Mouse (Mus musculus): Measurements from ENCODE around the gene Gnaq. TPM values are rescaled to one million over a fixed set of nuclear protein-coding genes. Genes with fewer than 3 reads are reported as not detected.

Gene Gnaq
- polyA plus RNA-seq, 1 experiment from 2014 or later: 18.4 TPM

GRCm38 (mm10) chr19:16371680-16372079 is 239.0 kb downstream of the Gnaq start:
- Histone ChIP-seq H3K4me1 (replicated peaks; ENCODE audit: control insufficient read depth, insufficient read depth, low read length) (peaks cover 36% of the 10 kb centered on the region), H3K9ac (ENCODE audit: low read length) (no peak overlapping the region), H3K4me2 (ENCODE audit: low read length) (no peak overlapping the region), H3K36me3 (ENCODE audit: control insufficient read depth, insufficient read depth, low read length) (no peaks in the 10 kb centered on the region), H3K4me3 (ENCODE audit: low read depth, low read length) (no peak overlapping the region), H3K27ac (ENCODE audit: low read depth) (no peak overlapping the region), H3K9me3 (ENCODE audit: control insufficient read depth, low read length) (no peaks in the 10 kb centered on the region), H3K27me3 (replicated peaks; ENCODE audit: control insufficient read depth, insufficient read depth, low read length) (no peaks in the 10 kb centered on the region)
- no peak for ATAC-seq (replicated peaks; ENCODE audit: low FRiP score, low TSS enrichment, low read depth)
- no peak for DNase-seq (ENCODE audit: low spot score)
- 82% methylated on average over 2 of the region's 2 CpGs for WGBS

- ATAC-seq (replicated peaks; ENCODE audit: low FRiP score, low TSS enrichment, low read depth) (no peak), DNase-seq (ENCODE audit: low spot score) (no peak)
- 65% methylated on average over 9 of the region's 9 CpGs for WGBS
- Histone ChIP-seq H3K27me3 (replicated peaks; ENCODE audit: control insufficient read depth, insufficient read depth, low read length) (no peaks in the 10 kb centered on the region), H3K9ac (ENCODE audit: low read length) (no peak overlapping the region), H3K4me1 (replicated peaks; ENCODE audit: control insufficient read depth, insufficient read depth, low read length) (peaks cover 39% of the 10 kb centered on the region), H3K4me2 (ENCODE audit: low read length) (no peak overlapping the region), H3K27ac (ENCODE audit: low read depth) (peak overlapping the region; percentile 7), H3K4me3 (ENCODE audit: low read depth, low read length) (no peak overlapping the region), H3K36me3 (ENCODE audit: control insufficient read depth, insufficient read depth, low read length) (no peaks in the 10 kb centered on the region), H3K9me3 (ENCODE audit: control insufficient read depth, low read length) (no peaks in the 10 kb centered on the region)
These were observed 240.3 kb downstream of the Gnaq start for GRCm38 (mm10) chr19:16372752-16373486.

- Histone ChIP-seq H3K4me1 (replicated peaks; ENCODE audit: control insufficient read depth, insufficient read depth, low read length) (peaks cover 32% of the 10 kb centered on the region), H3K36me3 (ENCODE audit: control insufficient read depth, insufficient read depth, low read length) (peaks cover 19% of the 10 kb centered on the region; the same call in 1 of the 2 replicates), H3K9ac (ENCODE audit: low read length) (no peak overlapping the region), H3K27ac (ENCODE audit: low read depth) (no peak overlapping the region), H3K27me3 (replicated peaks; ENCODE audit: control insufficient read depth, insufficient read depth, low read length) (no peaks in the 10 kb centered on the region), H3K4me2 (ENCODE audit: low read length) (no peak overlapping the region), H3K4me3 (ENCODE audit: low read depth, low read length) (no peak overlapping the region), H3K9me3 (ENCODE audit: control insufficient read depth, low read length) (no peaks in the 10 kb centered on the region)
- WGBS: 27% methylated on average over 4 of the region's 4 CpGs
- DNase-seq (ENCODE audit: low spot score) (no peak), ATAC-seq (replicated peaks; ENCODE audit: low FRiP score, low TSS enrichment, low read depth) (no peak)
These were observed 243.2 kb downstream of the Gnaq start for GRCm38 (mm10) chr19:16375881-16376280.

GRCm38 (mm10) chr19:16378565-16378964 is 245.9 kb downstream of the Gnaq start:
- Histone ChIP-seq H3K4me3 (ENCODE audit: low read depth, low read length) (no peak overlapping the region), H3K27me3 (replicated peaks; ENCODE audit: control insufficient read depth, insufficient read depth, low read length) (no peaks in the 10 kb centered on the region), H3K27ac (ENCODE audit: low read depth) (no peak overlapping the region), H3K9me3 (ENCODE audit: control insufficient read depth, low read length) (no peaks in the 10 kb centered on the region), H3K4me1 (replicated peaks; ENCODE audit: control insufficient read depth, insufficient read depth, low read length) (peaks cover 18% of the 10 kb centered on the region), H3K4me2 (ENCODE audit: low read length) (no peak overlapping the region), H3K9ac (ENCODE audit: low read length) (no peak overlapping the region), H3K36me3 (ENCODE audit: control insufficient read depth, insufficient read depth, low read length) (peaks cover 24% of the 10 kb centered on the region; the same call in 1 of the 2 replicates)
- DNase-seq (ENCODE audit: low spot score): no peak
- 83% methylated on average over 7 of the region's 7 CpGs for WGBS
- ATAC-seq (replicated peaks; ENCODE audit: low FRiP score, low TSS enrichment, low read depth): no peak

DNA sequence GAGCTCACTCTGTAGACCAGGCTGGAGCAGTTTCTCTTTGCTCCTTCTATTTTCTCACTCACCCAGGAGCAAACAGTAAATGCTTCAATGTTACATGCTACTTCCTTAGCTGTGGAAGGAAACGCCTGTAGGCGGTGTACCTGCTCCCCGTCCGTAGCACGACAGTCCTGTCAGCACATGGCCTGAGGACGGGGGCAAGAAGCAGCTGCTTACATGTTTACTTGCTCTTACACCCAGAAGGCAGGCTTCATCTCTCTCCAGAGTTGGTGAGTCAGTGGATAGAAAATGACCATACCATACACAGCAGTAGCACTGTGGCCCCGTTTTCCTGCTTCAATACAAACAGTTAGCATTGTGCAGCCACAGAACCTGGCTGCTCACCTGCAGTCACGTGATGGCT is 247.1 kb downstream of the Gnaq start:
- WGBS: 69% methylated on average over 8 of the region's 8 CpGs
- ATAC-seq (replicated peaks; ENCODE audit: low FRiP score, low TSS enrichment, low read depth) (no peak), DNase-seq (ENCODE audit: low spot score) (no peak)
- no peaks in the 10 kb centered on the region for H3K9me3 ChIP-seq (ENCODE audit: control insufficient read depth, low read length)
- H3K27ac ChIP-seq (ENCODE audit: low read depth): no peak overlapping the region
- H3K9ac ChIP-seq (ENCODE audit: low read length): no peak overlapping the region
- H3K4me2 ChIP-seq (ENCODE audit: low read length): no peak overlapping the region
- no peaks in the 10 kb centered on the region for H3K27me3 ChIP-seq (replicated peaks; ENCODE audit: control insufficient read depth, insufficient read depth, low read length)
- H3K4me3 ChIP-seq (ENCODE audit: low read depth, low read length): no peak overlapping the region
- H3K36me3 ChIP-seq (ENCODE audit: control insufficient read depth, insufficient read depth, low read length): peaks cover 31% of the 10 kb centered on the region
- peaks cover 12% of the 10 kb centered on the region; the same call in 1 of the 2 replicates for H3K4me1 ChIP-seq (replicated peaks; ENCODE audit: control insufficient read depth, insufficient read depth, low read length)

- no peaks in the 10 kb centered on the region for H3K27me3 ChIP-seq (replicated peaks; ENCODE audit: control insufficient read depth, insufficient read depth, low read length)
- WGBS: 71% methylated on average over 2 of the region's 2 CpGs
- no peaks in the 10 kb centered on the region for H3K9me3 ChIP-seq (ENCODE audit: control insufficient read depth, low read length)
- DNase-seq (ENCODE audit: low spot score): no peak
- no peak for ATAC-seq (replicated peaks; ENCODE audit: low FRiP score, low TSS enrichment, low read depth)
- no peak overlapping the region for H3K9ac ChIP-seq (ENCODE audit: low read length)
- H3K4me1 ChIP-seq (replicated peaks; ENCODE audit: control insufficient read depth, insufficient read depth, low read length): 0 out of 2 replicates have a peak, but pooled peaks cover 5% of the 10 kb centered on the region
- peaks cover 36% of the 10 kb centered on the region for H3K36me3 ChIP-seq (ENCODE audit: control insufficient read depth, insufficient read depth, low read length)
- no peak overlapping the region for H3K4me2 ChIP-seq (ENCODE audit: low read length)
- no peak overlapping the region for H3K4me3 ChIP-seq (ENCODE audit: low read depth, low read length)
- H3K27ac ChIP-seq (ENCODE audit: low read depth): 0 out of 2 replicates have a peak overlapping the region, but pooled peaks have one; percentile 33
These were observed 249.8 kb downstream of the Gnaq start for GRCm38 (mm10) chr19:16382392-16382791.

DNA sequence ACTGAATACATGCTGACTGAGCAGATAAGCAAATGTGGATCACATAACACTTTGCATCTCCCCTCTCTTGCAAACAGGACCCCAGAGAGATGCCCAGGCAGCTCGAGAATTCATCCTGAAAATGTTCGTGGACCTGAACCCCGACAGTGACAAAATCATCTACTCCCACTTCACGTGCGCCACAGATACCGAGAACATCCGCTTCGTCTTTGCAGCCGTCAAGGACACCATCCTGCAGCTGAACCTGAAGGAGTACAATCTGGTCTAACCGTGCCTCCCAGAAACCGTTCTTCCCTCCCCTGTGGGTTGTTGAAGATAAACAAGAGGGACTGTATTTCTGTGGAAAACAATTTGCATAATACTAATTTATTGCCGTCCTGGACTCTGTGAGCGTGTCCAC is 250.5 kb downstream of the Gnaq start:
- H3K4me3 ChIP-seq (ENCODE audit: low read depth, low read length): no peak overlapping the region
- peaks cover 39% of the 10 kb centered on the region for H3K36me3 ChIP-seq (ENCODE audit: control insufficient read depth, insufficient read depth, low read length)
- 0 out of 2 replicates have a peak, but pooled peaks cover 5% of the 10 kb centered on the region for H3K4me1 ChIP-seq (replicated peaks; ENCODE audit: control insufficient read depth, insufficient read depth, low read length)
- no peaks in the 10 kb centered on the region for H3K9me3 ChIP-seq (ENCODE audit: control insufficient read depth, low read length)
- no peak overlapping the region for H3K27ac ChIP-seq (ENCODE audit: low read depth)
- H3K27me3 ChIP-seq (replicated peaks; ENCODE audit: control insufficient read depth, insufficient read depth, low read length): no peaks in the 10 kb centered on the region
- ATAC-seq (replicated peaks; ENCODE audit: low FRiP score, low TSS enrichment, low read depth) (no peak), DNase-seq (ENCODE audit: low spot score) (no peak)
- H3K9ac ChIP-seq (ENCODE audit: low read length): no peak overlapping the region
- WGBS: 64% methylated on average over 13 of the region's 13 CpGs
- H3K4me2 ChIP-seq (ENCODE audit: low read length): no peak overlapping the region

- DNase-seq (ENCODE audit: low spot score): no peak
- Histone ChIP-seq H3K27ac (ENCODE audit: low read depth) (no peak overlapping the region), H3K9ac (ENCODE audit: low read length) (no peak overlapping the region), H3K4me3 (ENCODE audit: low read depth, low read length) (no peak overlapping the region), H3K4me1 (replicated peaks; ENCODE audit: control insufficient read depth, insufficient read depth, low read length) (0 out of 2 replicates have a peak, but pooled peaks cover 8% of the 10 kb centered on the region), H3K4me2 (ENCODE audit: low read length) (no peak overlapping the region), H3K9me3 (ENCODE audit: control insufficient read depth, low read length) (no peaks in the 10 kb centered on the region), H3K36me3 (ENCODE audit: control insufficient read depth, insufficient read depth, low read length) (peaks cover 29% of the 10 kb centered on the region), H3K27me3 (replicated peaks; ENCODE audit: control insufficient read depth, insufficient read depth, low read length) (no peaks in the 10 kb centered on the region)
- ATAC-seq (replicated peaks; ENCODE audit: low FRiP score, low TSS enrichment, low read depth): no peak
- 81% methylated on average over 6 of the region's 6 CpGs for WGBS
These were observed 251.5 kb downstream of the Gnaq start for GRCm38 (mm10) chr19:16384094-16384493.

GRCm38 (mm10) chr19:16384957-16385356 is 252.3 kb downstream of the Gnaq start:
- DNase-seq (ENCODE audit: low spot score): no peak
- 58% methylated on average over 11 of the region's 11 CpGs for WGBS
- no peak overlapping the region for H3K4me2 ChIP-seq (ENCODE audit: low read length)
- H3K9me3 ChIP-seq (ENCODE audit: control insufficient read depth, low read length): no peaks in the 10 kb centered on the region
- ATAC-seq (replicated peaks; ENCODE audit: low FRiP score, low TSS enrichment, low read depth): no peak
- H3K4me3 ChIP-seq (ENCODE audit: low read depth, low read length): no peak overlapping the region
- H3K36me3 ChIP-seq (ENCODE audit: control insufficient read depth, insufficient read depth, low read length): peaks cover 25% of the 10 kb centered on the region
- H3K9ac ChIP-seq (ENCODE audit: low read length): no peak overlapping the region
- no peak overlapping the region for H3K27ac ChIP-seq (ENCODE audit: low read depth)
- H3K4me1 ChIP-seq (replicated peaks; ENCODE audit: control insufficient read depth, insufficient read depth, low read length): 0 out of 2 replicates have a peak, but pooled peaks cover 8% of the 10 kb centered on the region
- no peaks in the 10 kb centered on the region for H3K27me3 ChIP-seq (replicated peaks; ENCODE audit: control insufficient read depth, insufficient read depth, low read length)

Data from intestine, embryonic 14.5 days (tissue).